Mouse (Mus musculus) frontal cortex, adult (tissue): Measurements from ENCODE around the gene Snx29.
A peak's percentile ranks its signal among the peaks of the same experiment; 100 is the strongest.

Experiments
- ATAC-seq: cut with Nextera tagmentation; 2 replicates; pipeline ENCODE4 v1.9.2; 2017; ENCODE audit warnings: mild to moderate bottlenecking, moderate library complexity, mixed read lengths; ENCODE audit not compliant: low TSS enrichment

Gene Snx29

GRCm38 (mm10) chr16:11407932-11408620, 85.4 kb downstream of the Snx29 start:
- no peak for ATAC-seq

- ATAC-seq, result no peak
Measured at GRCm38 (mm10) chr16:11408726-11409125, 86.0 kb downstream of the Snx29 start.

- ATAC-seq, result no peak
Measured at GRCm38 (mm10) chr16:11414631-11415030, 91.9 kb downstream of the Snx29 start.

- peak; percentile 64; the same call in 1 of the 2 replicates for ATAC-seq
Measured at GRCm38 (mm10) chr16:11418183-11418588, 95.5 kb downstream of the Snx29 start.

GRCm38 (mm10) chr16:11420311-11421080, 97.8 kb downstream of the Snx29 start:
- no peak for ATAC-seq

- ATAC-seq, result no peak
Measured at GRCm38 (mm10) chr16:11422165-11422564, 99.5 kb downstream of the Snx29 start.

GRCm38 (mm10) chr16:11422889-11423610, 100.3 kb downstream of the Snx29 start:
- ATAC-seq, result 0 out of 2 replicates have a peak, but pooled peaks have one; percentile 21

GRCm38 (mm10) chr16:11423611-11424297, 101.0 kb downstream of the Snx29 start:
- ATAC-seq, result peak; percentile 78

- ATAC-seq, result peak; percentile 8; the same call in 1 of the 2 replicates
Measured at GRCm38 (mm10) chr16:11424568-11425145, 101.9 kb downstream of the Snx29 start.

GRCm38 (mm10) chr16:11425279-11425678, 102.6 kb downstream of the Snx29 start:
- ATAC-seq, result no peak

- ATAC-seq, result no peak
Measured at GRCm38 (mm10) chr16:11426810-11427537, 104.3 kb downstream of the Snx29 start.

- ATAC-seq, result no peak
Measured at GRCm38 (mm10) chr16:11429784-11430183, 107.1 kb downstream of the Snx29 start.

- ATAC-seq, result no peak
Measured at GRCm38 (mm10) chr16:11430520-11430919, 107.8 kb downstream of the Snx29 start.

GRCm38 (mm10) chr16:11433779-11434178, 111.1 kb downstream of the Snx29 start:
- ATAC-seq, result no peak

GRCm38 (mm10) chr16:11437641-11438040, 114.9 kb downstream of the Snx29 start:
- ATAC-seq, result no peak

GRCm38 (mm10) chr16:11439417-11439816, 116.7 kb downstream of the Snx29 start:
- peak; percentile 58; the same call in 1 of the 2 replicates for ATAC-seq

- ATAC-seq, result no peak
Measured at GRCm38 (mm10) chr16:11441616-11442015, 118.9 kb downstream of the Snx29 start.

- no peak for ATAC-seq
Measured at GRCm38 (mm10) chr16:11442534-11442933, 119.8 kb downstream of the Snx29 start.

GRCm38 (mm10) chr16:11444626-11445025, 121.9 kb downstream of the Snx29 start:
- ATAC-seq, result no peak

- ATAC-seq, result no peak
Measured at GRCm38 (mm10) chr16:11446977-11447376, 124.3 kb downstream of the Snx29 start.

GRCm38 (mm10) chr16:11447905-11448304, 125.2 kb downstream of the Snx29 start:
- ATAC-seq, result no peak
